Mouse (Mus musculus) kidney, adult 2 months (tissue): ENCODE measurements around the gene Exo1.

ENCODE experiments used
- CTCF ChIP-seq: fragments of 200-500 bp; conservative IDR thresholded peaks from 2 replicates; pipeline ENCODE4 v1.5.1; 2011; ENCODE audit warnings: low read depth, mild to moderate bottlenecking, control low read depth, low read length, moderate library complexity, mixed read lengths; ENCODE audit not compliant: insufficient read depth, insufficient read length
- POLR2A ChIP-seq: fragments of 200-500 bp; IDR thresholded peaks from one replicate; pipeline ENCODE4 v1.6.1; 2011; ENCODE audit warnings: low read depth, low read length, control low read depth

GRCm38 (mm10) chr1:175855515-175855914 lies 24.9 kb upstream of the Exo1 start:
- TF ChIP-seq CTCF, result no peak
- no peak for TF ChIP-seq POLR2A
